Mouse (Mus musculus) intestine, postnatal 0 days (tissue): Measurements from ENCODE around the gene Oas1a. TPM values are rescaled to one million over a fixed set of nuclear protein-coding genes. Genes with fewer than 3 reads are reported as not detected.
"Not testable (repeated sequence)": the region's sequence is repeated elsewhere in the genome, so short reads cannot be mapped to it uniquely, and the experiment has no call there.

Experiments used
- ATAC-seq: fragments of 200-750 bp; cut with Nextera tagmentation; 2 replicates; pipeline ENCODE4 v1.8.0; 2017; ENCODE audit warnings: mild to moderate bottlenecking, moderate TSS enrichment, moderate library complexity
- H3K27ac ChIP-seq: fragments of 300-500 bp; sonication (generic); 2 replicates; pipeline ENCODE4 v1.5.1; 2014; ENCODE audit warnings: mild to moderate bottlenecking, low read depth, low read length, moderate library complexity
- H3K27me3 ChIP-seq: fragments of 300-500 bp; sonication (generic); replicated peaks from 2 replicates; pipeline ENCODE4 v1.6.1; 2014; ENCODE audit warnings: low read length, mixed read lengths; ENCODE audit not compliant: control insufficient read depth, insufficient read depth
- H3K36me3 ChIP-seq: fragments of 300-500 bp; sonication (generic); 2 replicates; pipeline ENCODE4 v1.6.1; 2014; ENCODE audit warnings: mild to moderate bottlenecking, moderate library complexity; ENCODE audit not compliant: control insufficient read depth, insufficient read depth
- H3K4me1 ChIP-seq: fragments of 300-500 bp; sonication (generic); replicated peaks from 2 replicates; pipeline ENCODE4 v1.6.1; 2014; ENCODE audit warnings: antibody characterized with exemption, low read length, mixed read lengths; ENCODE audit not compliant: control insufficient read depth, insufficient read depth
- H3K4me2 ChIP-seq: fragments of 300-500 bp; sonication (generic); replicated peaks from 2 replicates; pipeline ENCODE4 v1.6.1; 2014; ENCODE audit warnings: low read depth, mild to moderate bottlenecking, moderate library complexity
- H3K4me3 ChIP-seq: fragments of 300-500 bp; sonication (generic); 2 replicates; pipeline ENCODE4 v1.5.1; 2014; ENCODE audit warnings: low read depth, low read length
- H3K9ac ChIP-seq: fragments of 300-500 bp; sonication (generic); 2 replicates; pipeline ENCODE4 v1.6.1; 2014; ENCODE audit warnings: mild to moderate bottlenecking, low read depth, low read length
- H3K9me3 ChIP-seq: fragments of 300-500 bp; sonication (generic); 2 replicates; pipeline ENCODE4 v1.6.1; 2016; ENCODE audit warnings: mixed run types; ENCODE audit not compliant: control insufficient read depth
- CTCF ChIP-seq: sonication (generic); IDR thresholded peaks from 2 replicates; pipeline ENCODE4 v1.5.1; 2016; ENCODE audit warnings: low read depth, mild to moderate bottlenecking, control low read depth, antibody characterized with exemption, moderate library complexity
- WGBS: fragments of 180-500 bp; shearing (Covaris S2); extraction: QIAGEN DNeasy Blood & Tissue Kit; methylation state at CpG from one replicate; pipeline ENCODE4 v1.1.7; 2014; 5-methylcytosine and 5-hydroxymethylcytosine counted together
- polyA plus RNA-seq: library from polyadenylated mRNA; unstranded; fragments of >200 nt; fragmentation: Nextera tagmentation; extraction: Ambion mirVana; gene quantifications from 2 replicates; pipeline ENCODE4 v1.2.1, GENCODE M21; 2015

Gene Oas1a
- polyA plus RNA-seq = 65.4 and 65.6 TPM in 2 replicates

GRCm38 (mm10) chr5:120906791-120907733 lies at the start of gene Oas1a:
Gene Oas1a (minus strand): TSS chr5:120907521.
- H3K4me1 ChIP-seq, H3K27me3 ChIP-seq, H3K9me3 ChIP-seq, H3K36me3 ChIP-seq, H3K27ac ChIP-seq: not testable (repeated sequence)
- peak; percentile 79 for ATAC-seq
- WGBS = 37% methylated on average over 8 of the region's 12 CpGs
- Histone ChIP-seq H3K4me3 (peak within 1 kb of the TSS; percentile 36), H3K4me2 (peak within 1 kb of the TSS; percentile 64), H3K9ac (0 out of 2 replicates have a peak within 1 kb of the TSS, but pooled peaks have one; percentile 27)

GRCm38 (mm10) chr5:120953974-120954373 lies 46.7 kb upstream of the Oas1a start:
- H3K9me3 ChIP-seq = no peaks in the 10 kb centered on the region
- no peak overlapping the region for H3K27ac ChIP-seq
- peak; percentile 80 for TF ChIP-seq CTCF
- WGBS = 24% methylated on average over 5 of the region's 5 CpGs
- ATAC-seq = no peak
- no peak overlapping the region for H3K9ac ChIP-seq
- H3K4me2 ChIP-seq = no peak overlapping the region
- H3K4me1 ChIP-seq = no peaks in the 10 kb centered on the region
- no peaks in the 10 kb centered on the region for H3K27me3 ChIP-seq
- no peak overlapping the region for H3K4me3 ChIP-seq
- no peaks in the 10 kb centered on the region for H3K36me3 ChIP-seq

GRCm38 (mm10) chr5:120952242-120952770 lies 45.0 kb upstream of the Oas1a start:
- no peak for ATAC-seq
- no peak overlapping the region for H3K9ac ChIP-seq
- H3K4me1 ChIP-seq = no peaks in the 10 kb centered on the region
- H3K27ac ChIP-seq = no peak overlapping the region
- WGBS = 72% methylated on average over 10 of the region's 10 CpGs
- H3K27me3 ChIP-seq = no peaks in the 10 kb centered on the region
- no peak overlapping the region for H3K4me3 ChIP-seq
- no peak overlapping the region for H3K4me2 ChIP-seq
- no peaks in the 10 kb centered on the region for H3K9me3 ChIP-seq
- no peaks in the 10 kb centered on the region for H3K36me3 ChIP-seq
- no peak for TF ChIP-seq CTCF

- H3K27me3 ChIP-seq = no peaks in the 10 kb centered on the region
- H3K9me3 ChIP-seq = no peaks in the 10 kb centered on the region
- no peak overlapping the region for H3K4me3 ChIP-seq
- WGBS = 73% methylated on average over 10 of the region's 10 CpGs
- no peak overlapping the region for H3K4me2 ChIP-seq
- no peak overlapping the region for H3K9ac ChIP-seq
- no peak for TF ChIP-seq CTCF
- no peaks in the 10 kb centered on the region for H3K4me1 ChIP-seq
- no peaks in the 10 kb centered on the region for H3K36me3 ChIP-seq
- ATAC-seq = no peak
- no peak overlapping the region for H3K27ac ChIP-seq
Measured at GRCm38 (mm10) chr5:120942076-120942475, 34.8 kb upstream of the Oas1a start.

- Histone ChIP-seq H3K4me3 (no peak overlapping the region), H3K4me2 (no peak overlapping the region), H3K36me3 (no peaks in the 10 kb centered on the region), H3K9ac (no peak overlapping the region), H3K9me3 (no peaks in the 10 kb centered on the region), H3K27ac (no peak overlapping the region), H3K27me3 (no peaks in the 10 kb centered on the region), H3K4me1 (no peaks in the 10 kb centered on the region)
- ATAC-seq = peak; percentile 67
- WGBS = 35% methylated on average over 8 of the region's 8 CpGs
- peak; percentile 40 for TF ChIP-seq CTCF
Measured at GRCm38 (mm10) chr5:120938586-120938985, 31.3 kb upstream of the Oas1a start.

GRCm38 (mm10) chr5:120937841-120938240 lies 30.5 kb upstream of the Oas1a start:
- Histone ChIP-seq H3K4me2 (no peak overlapping the region), H3K27ac (no peak overlapping the region), H3K9ac (no peak overlapping the region), H3K27me3 (no peaks in the 10 kb centered on the region), H3K4me3 (no peak overlapping the region), H3K4me1 (no peaks in the 10 kb centered on the region), H3K36me3 (no peaks in the 10 kb centered on the region), H3K9me3 (no peaks in the 10 kb centered on the region)
- TF ChIP-seq CTCF = no peak
- peak; percentile 49 for ATAC-seq
- WGBS = 61% methylated on average over 4 of the region's 4 CpGs
